Mouse (Mus musculus): Measurements from ENCODE around the gene Mcrip1.
"Not testable (repeated sequence)": the region's sequence is repeated elsewhere in the genome, so short reads cannot be mapped to it uniquely, and the experiment has no call there.

Gene Mcrip1

DNA sequence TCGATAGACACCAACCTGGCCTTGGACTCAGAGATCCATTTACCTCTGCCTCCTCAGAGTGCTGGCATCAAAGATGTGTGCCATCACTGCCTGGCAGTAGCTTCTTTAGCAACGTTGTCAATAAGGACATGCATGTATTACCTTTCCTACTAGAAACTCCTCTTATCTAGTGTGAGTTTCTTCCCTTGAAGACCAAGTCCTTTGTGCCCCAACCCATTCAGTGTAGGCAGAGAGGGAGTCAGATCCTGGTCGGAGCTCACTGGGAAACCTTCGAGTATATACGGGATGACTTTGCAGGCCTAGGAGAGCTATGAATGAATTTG lies 24.7 kb upstream of the Mcrip1 start:
- no peak for DNase-seq

DNA sequence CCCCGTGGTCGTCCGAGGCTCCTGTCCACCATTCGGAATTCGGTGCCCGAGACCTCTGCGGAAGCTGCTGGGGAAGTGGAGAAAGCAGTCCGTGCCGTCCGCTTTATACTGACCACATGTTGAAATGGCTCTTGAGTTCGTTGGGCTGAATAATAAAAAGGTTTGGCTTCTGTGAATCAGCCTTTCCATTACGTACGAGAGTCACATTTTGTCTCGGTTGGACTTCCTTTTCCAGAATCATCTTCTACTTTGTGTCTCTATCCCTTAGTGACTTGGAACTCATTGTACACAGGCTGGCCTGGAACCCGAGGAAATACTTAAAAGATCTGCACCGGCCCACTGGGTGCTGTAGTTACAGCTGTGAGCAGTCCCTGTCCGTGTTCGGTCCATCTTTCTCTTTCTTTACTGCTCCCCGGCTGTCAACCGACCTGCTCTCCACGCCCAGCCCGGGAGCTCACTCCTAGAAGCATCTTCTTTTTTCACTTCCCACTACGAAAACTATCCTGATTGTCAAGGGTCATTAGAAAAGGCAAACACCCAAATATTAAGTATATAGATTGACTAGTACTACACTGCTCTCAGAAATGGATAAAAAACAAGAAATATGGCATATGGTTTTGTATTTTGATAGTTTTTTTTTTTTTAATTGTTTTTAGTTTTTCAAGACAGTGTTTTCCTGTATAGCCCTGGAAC lies 24.2 kb upstream of the Mcrip1 start:
- DNase-seq: peak; percentile 31

DNA sequence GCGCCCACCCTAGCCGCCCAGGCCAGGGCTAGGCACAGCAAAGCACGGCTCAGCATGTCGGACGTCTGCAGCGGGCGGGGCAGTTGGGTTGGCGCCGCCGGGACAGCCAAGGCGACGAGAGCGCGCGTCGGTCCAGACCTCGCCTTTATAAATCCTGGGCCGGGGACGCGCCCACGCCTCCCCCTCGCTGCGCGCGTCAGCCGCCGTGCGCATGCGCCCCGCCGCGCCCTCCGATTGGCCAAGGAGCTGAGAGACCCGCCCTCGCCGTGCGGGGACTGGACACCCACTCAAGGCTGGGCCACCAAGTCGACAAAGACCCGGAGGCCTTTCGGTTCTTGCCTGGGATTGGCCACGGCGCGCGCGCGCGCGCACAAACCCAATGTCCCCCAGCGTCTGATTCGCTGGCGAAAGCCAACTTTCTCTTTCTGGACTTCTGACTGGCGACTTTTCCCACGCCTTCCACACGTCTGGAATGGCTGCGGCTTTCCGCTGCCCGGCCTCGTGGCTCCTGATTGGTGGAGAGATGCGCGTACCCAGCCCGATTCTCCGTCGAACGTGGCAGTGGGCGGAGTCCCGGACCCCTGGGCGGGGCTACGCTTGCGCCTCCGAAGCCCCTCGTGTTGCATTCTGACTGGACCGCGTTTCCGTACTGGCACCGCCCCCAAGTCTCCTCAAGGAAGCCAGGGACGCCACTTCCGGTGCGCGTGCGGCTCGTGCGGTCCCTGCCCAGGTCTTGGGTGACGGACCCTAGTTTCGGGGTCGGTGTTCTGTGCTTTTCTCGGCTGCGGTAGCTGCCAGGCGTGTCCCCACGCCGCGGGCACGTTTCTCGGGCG lies 23.4 kb upstream of the Mcrip1 start, which contains the start of gene P4hb:
Gene P4hb, minus strand, starts transcription at position 502 of the 833 bp plus-strand sequence.
- peak; percentile 100 for DNase-seq

DNA sequence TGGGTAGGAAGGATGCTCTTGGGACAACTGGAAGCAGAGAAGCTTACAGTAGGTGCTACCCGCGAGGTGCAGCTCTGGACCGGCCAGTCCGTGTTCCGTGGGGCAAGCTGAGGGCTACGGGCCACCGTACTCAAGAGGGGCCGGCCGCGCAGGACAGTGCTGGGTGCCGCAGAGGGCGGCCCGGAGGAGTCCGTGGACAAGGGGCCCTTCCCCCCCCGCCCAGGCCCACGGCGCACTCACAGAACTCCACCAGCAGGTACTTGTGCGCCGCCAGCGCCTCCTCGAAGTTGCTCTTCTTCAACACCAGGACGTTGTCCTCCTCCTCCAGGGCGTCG lies 22.9 kb upstream of the Mcrip1 start:
- no peak for DNase-seq

DNA sequence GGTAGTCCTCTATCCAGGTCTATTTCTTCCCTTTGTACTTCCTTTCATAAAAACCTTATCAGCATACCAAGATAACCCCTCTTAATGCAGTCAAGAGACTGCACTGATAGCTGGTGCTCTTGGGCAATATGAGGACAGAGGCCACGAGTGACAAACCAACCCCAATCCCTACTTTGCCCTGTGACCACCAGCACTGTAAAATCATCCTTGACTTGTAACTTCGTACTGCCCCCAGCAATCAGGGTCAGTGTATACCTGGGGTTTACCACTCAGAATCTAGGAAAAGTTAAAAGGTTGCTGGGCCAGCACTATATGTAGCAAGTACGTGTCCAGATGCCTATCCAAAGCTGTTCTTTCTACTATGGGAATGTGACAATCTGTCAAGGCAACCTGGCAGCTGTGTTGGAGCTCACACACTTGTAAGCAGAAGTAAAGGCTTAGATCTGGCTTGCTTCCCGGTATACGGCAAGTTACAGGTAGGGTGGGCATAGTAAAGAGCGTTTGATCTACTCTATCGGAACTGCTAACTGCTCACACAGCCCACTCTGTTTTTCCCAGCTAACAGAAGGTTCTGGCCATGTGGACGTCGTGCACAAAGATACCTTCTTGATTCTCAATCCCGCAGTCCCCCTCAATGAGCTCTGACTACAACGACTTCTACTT lies 22.4 kb upstream of the Mcrip1 start:
- DNase-seq: no peak

DNA sequence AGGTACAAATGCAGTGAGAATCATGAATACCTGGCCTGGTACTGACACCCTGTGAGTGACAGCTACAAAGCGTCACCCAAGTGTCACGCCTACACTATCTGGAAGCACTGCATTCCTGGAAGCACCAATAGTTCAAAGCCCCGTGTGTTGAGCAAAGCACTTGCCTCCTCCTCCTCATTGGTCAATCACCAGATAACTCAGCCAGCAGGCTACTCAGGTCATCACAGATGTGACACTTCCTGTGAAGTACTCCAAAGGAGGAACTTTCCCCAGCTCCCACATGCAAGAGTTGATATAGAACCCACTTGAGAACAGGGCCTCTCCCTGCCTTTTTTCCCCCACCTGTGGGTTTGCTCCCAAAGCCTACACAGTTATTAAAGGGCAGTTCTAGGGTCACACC lies 21.6 kb upstream of the Mcrip1 start:
- no peak for DNase-seq

DNA sequence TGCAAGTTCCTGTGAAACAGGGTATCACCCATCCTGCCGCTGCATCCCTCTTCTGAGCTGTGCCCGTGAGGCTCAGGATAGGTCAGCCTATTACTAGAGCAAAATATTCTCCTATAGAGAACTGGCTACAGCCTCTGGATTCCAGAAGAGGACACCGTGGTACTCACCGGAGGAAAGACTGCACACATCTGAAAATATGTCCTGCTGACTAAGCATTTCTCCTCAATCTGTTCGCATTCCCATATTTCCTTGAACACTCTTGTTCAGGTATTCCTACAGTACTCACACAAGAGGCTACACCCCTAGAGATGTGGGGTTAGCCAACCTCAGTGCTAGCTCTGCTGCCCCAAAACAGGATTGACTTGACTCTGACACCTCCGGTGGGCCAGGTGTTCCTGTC lies 18.8 kb upstream of the Mcrip1 start:
- DNase-seq: no peak

DNA sequence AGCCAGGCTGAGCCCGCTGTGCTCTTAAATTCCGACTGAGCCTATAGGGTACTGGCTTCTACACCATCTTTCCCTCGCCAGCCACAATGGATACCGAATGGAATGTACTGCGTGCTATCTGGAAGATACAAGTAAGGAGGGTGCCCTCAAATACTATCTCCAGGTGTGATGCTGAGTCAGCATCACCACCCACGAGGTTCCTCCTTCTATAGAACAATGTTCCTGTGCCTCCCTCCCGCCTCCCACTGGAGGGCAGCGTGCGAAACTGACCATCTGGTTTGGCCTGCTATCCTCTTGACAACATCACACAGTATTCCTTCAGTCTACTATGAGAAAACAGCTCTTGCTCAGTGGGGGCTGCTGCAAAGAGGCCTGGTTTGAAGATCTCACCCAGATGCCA lies 15.6 kb upstream of the Mcrip1 start:
- no peak for DNase-seq

DNA sequence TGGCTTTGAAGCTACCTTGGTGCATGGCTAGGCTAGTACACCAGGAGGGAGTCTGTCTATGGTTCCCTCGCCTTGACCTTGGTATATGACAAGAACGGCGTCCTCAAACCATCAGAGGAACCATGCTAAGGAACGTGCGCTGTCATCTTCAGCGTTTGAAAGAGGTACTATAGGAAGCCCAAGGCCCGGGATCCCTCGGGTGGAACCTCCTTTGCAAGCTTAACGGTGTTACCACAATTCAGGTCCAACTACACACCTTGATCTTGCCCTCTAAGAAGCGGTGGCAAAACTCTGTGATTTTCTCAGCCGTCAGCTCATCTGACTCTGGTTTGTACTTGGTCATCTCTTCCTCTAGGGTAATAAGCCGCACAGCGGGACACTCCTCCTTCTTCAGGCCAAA lies 13.4 kb upstream of the Mcrip1 start:
- DNase-seq: no peak

DNA sequence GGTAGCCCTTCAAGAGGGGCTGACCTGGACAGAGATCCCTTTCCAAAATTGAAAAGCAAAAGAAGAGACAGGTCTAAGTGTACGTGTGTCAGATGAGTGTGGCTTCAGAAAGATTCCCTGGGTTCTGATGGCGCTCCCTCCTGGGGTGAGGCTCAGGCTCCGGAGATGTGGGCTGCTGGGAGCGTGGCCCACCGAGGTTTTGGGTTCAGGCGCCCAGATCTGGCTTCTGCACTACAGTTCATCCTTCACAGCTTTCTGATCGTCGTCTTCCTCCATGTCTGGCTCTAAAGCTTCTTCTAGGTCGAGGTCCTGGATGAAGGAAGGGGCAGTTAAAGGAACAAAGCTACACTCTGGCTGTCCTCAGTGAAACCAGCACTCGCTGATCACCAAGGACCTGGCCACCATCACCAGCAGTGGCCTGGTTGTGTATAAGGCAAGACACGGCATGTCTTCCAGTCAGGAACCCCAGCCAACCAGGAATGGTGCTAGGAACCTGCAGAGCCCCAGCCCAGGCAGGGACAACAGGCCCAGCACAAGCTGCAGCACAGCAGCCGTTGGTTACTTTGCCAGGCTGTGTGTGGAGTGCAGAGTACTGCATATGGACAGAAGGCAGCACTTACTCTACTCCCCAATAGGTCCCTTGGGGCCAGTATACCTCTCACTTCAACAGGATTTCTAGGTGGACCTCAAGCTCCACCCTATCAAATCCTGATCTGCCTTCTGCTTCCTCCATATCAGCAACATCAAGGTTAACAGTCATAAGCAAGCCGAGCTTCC lies 11.6 kb upstream of the Mcrip1 start:
- DNase-seq: no peak

DNA sequence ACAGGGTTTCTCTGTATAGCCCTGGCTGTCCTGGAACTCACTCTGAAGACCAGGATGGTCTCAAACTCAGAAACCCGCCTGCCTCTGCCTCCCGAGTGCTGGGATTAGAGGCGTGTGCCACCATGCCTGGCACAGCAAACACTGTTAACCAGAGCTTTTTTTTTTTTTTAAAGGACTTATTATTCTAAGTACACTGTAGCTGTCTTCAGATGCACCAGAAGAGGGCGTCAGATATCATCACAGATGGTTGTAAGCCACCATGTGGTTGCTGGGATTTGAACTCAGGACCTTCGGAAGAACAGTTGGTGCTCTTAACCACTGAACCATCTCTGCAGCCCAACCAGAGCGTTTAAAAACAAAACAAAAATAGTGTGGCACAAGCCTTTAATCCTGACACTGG lies 9.3 kb upstream of the Mcrip1 start:
- not testable (repeated sequence) for DNase-seq

DNA sequence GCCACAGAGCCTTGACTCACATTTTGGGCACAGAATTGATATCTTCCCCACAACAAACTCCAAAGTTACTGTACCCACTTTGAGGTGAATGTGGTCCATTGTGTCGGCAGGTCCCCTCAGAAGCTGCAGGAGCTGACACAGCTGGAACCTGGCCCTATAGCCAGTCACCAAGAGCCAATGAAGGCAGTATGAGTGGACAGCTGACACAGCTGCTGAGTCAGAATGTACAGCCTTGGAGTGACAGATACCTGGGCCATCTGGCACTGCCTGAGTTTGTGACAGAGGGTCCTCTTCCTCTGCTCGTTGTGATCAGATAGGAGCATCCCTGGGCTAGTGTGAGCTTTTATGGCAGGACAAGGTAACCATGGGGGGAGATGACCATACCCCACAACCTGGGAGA lies 5.7 kb upstream of the Mcrip1 start:
- DNase-seq: no peak

DNA sequence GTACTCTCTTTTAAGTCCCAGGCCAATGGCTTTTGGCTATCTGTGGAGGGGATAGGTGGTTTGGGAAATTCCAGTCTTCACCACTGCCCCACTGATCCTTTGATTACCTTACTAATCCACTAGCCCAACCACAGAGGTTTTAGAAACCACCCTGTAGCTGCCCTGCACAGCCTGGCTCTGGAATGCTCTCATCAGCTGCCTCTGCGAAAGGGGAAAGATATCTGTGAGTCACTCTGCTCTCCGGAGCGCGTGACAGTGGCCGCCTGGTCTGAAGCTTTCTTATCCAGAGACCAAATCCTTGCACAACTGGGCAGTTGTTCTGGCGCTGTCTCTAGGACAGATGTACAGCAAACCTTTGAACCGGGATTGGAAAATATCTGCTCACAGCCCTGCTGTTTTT lies 5.3 kb upstream of the Mcrip1 start:
- DNase-seq: no peak

DNA sequence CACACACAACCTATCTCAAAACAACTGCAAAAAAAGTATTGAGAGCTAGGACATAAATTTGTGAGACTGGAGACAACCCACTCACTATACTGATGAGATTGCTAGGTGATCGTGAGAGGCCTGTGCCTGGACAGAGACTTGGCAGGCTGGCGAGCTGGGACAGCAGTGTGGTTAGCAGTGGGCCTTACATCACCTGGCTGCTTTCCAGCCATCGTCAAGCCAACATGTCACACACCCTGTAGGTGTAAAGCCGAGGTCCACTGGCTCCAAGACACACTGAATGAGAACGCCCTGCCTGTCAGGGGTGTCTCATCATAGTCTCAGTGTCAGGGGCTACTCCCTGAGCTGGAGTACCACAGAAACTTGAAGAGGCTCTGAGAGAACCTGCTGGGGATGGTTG lies 3.2 kb upstream of the Mcrip1 start:
- no peak for DNase-seq

DNA sequence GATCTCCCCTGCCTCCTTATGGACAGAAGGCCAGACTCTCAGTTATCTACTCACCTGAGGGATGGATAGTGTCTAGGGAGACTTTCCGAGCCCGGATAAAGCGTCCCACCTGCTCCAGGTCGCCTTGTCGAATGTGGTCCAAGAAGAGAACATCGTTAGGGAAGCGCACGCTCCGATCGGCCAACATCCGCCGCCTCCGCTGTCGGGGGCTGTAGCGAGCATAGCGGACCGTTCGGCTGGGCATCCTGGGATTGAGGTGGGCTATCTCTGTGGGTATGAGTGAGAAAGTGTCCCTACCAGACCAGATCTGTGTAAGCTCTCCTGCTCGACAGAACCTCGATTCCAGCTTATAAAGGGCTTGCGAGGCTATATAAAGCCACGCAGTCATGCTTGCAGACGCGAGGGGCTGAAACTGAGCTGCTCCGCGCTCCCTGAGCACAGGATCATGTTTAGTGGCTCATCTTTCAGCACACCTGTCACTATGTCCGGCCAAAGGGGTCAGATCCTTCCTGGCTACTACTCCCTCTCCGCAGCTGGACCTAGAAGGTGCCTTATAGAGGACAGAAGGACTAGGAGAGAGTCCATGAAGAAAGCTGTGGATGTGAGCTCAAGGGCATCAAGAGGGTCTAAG lies 1.4 kb upstream of the Mcrip1 start, which contains the start of gene Ppp1r27:
Gene Ppp1r27, minus strand, starts transcription at position 323 of the 631 bp plus-strand sequence.
- DNase-seq: no peak

DNA sequence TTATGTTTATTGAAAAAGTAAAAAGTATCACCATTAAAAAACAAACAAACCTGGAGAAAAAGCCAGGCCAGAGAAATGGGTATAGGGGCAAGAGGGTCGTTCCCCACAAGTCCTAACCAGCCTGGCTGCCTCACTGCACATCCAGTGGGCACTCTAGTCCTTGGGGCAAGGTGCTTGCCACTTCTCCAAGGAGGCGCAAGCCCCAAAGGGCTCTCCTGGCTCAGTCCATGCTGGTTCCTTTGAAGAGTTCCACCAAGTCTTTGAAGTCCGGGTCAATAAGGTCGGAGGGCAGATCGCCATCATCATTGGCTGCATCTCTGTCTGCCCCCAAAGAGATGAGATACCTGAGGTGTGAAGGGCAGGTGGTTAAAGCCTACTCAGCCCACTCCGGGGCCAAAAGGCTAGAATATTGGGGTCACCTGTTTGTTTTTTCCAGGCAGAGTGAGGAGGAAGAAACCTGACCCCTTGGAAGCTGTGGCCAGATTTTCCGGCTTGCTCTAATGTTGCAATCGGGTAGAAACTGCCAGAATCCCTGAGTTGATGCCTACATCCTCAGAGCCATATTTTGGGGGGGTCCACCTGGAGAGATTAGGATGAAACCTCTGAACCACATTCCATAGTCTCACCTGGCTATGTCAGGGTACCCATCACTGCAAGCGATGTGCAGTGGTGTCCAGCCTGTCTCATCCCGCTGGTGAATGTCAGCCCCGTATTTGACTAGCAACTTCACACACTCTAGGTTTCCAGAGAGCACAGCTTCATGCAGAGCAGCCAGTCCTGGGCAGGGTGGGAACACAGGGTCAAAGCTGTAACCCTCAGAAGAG lies 671 bp upstream of the Mcrip1 start:
- DNase-seq: peak; percentile 42

DNA sequence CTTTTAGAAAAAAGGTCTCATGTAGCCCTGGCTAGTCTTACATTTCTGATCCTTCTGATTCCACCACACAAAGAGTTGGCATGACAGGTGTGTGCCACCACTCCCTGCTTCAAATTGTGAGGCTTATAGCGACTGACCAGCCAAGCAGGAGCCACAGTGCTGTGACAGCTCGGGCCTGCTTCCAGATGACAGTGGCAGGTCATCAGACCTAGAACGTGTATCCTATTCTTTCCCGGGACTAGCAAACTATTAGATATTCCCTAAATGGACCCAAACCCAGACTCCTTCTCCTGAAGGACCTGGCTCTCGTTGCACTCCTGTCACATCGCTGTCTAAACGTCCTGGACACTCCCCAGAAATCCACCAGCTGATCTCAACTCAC lies 750 bp downstream of the Mcrip1 start:
- DNase-seq: no peak

DNA sequence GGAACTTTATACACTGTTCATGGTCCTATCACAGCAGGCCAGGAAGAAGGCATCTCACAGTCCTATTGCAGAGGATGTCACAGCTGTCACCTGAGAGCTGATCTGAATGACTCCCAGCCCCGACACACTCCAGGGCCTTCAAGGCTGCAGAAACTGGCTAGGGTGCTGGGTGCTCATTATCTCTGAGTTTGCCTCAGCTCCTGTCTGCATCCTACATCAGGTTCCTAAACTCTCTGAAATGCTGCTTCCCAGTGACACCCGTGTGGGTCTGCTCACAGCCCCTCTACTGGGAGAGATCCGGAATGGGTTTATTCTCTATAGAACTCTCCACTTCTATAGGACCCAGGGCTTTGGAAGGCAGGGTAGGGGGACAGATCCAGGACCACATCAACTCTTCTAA lies 1.3 kb downstream of the Mcrip1 start:
- no peak for DNase-seq

DNA sequence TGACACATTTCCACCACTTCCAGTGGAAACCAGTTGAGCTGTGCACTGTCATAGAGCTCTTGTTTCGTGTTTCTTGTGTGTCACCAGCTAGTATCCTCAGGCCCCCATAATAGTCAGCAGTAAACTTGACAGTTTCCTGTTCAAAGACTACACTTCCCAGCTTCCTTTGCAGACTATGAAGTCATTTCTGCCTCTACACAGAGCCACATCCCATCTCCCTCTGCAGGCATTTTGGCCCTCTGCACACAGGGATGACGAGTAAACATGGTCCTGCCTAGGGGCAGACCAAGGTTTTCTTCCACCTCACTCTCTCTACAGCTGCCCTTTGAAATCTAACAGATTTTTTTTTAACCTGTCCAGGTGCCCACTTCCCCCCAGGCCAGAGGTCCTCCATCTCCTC lies 2.1 kb downstream of the Mcrip1 start:
- DNase-seq: no peak

DNA sequence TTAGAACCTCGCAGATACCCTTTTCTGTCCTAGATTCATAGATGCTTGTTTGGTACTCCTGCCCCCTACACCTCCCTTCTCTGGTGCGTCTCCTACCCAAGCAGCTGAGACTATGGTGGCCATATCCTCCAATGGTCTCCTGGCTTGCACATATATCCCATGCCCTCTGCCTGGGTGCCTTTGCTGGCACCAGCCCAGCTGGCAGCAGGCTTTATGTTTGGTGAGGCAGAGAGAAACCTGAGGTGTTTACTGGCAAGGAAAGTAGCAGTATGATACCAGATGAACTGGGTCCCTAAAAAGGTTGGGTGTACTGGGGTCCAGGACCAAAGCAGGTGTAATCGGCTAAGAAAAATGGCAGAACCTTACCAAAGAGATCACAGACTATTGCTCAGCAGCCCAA lies 3.6 kb downstream of the Mcrip1 start:
- peak; percentile 56 for DNase-seq

DNA sequence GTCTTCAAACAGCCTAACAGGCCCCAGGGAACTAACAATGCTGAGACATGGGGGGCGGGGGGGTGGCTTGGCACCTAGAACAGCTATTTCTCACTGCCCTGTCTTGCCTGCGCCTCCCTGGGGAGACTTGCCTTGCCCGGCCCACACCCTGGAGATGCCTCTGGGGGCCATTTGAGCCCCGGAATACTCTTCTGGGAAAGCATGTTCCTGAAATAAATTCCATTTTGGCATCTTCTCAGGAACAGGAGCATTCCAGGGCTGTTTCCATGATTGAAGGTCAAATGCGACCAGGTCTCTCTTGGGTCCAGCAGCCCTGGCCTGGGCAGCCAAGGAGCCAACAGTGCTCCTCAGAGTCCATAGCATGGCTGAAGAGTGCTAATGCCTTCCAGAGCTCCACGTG lies 7.2 kb downstream of the Mcrip1 start:
- DNase-seq: no peak

DNA sequence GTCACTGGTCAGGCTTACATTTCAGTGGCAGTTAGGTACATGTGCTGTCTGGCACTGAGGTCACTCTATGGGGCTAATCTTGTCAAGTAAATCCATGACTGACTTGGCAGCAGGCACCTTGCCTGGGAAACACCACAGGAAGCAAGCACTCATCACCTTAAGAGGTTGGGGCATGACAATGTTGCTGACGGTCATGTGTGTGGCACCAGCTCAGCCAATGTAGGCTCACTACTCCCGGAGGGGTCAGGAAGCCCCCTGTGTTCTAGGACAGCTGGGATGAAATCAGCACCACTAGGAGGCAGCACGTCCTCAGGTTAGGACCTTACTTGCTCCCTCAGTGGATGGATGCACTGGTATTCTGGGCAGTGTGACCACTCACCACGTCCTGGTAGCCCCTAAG lies 7.6 kb downstream of the Mcrip1 start:
- DNase-seq: peak; percentile 57

Data from kidney, postnatal 10 days (tissue).